Mouse (Mus musculus) hindbrain, embryonic 10.5 days (tissue): Measurements from ENCODE around the gene Alkbh1. TPM values are rescaled to one million over a fixed set of nuclear protein-coding genes. Genes with fewer than 3 reads are reported as not detected.
A peak's percentile ranks its signal among the peaks of the same experiment; 100 is the strongest.
"Not testable (repeated sequence)": the region's sequence is repeated elsewhere in the genome, so short reads cannot be mapped to it uniquely, and the experiment has no call there.

Source experiments
- DNase-seq: peaks from one replicate; pipeline ENCODE4 v3.0.0-alpha.2; 2017; ENCODE audit warnings: low spot score
- H3K27ac ChIP-seq: fragments of 300-500 bp; sonication (generic); 2 replicates; pipeline ENCODE4 v1.5.1; 2016; ENCODE audit warnings: mild to moderate bottlenecking, moderate library complexity
- H3K27me3 ChIP-seq: fragments of 300-500 bp; sonication (generic); 2 replicates; pipeline ENCODE4 v1.6.1; 2016; ENCODE audit warnings: mild to moderate bottlenecking; ENCODE audit not compliant: poor library complexity, insufficient read depth, severe bottlenecking
- H3K36me3 ChIP-seq: fragments of 300-500 bp; sonication (generic); 2 replicates; pipeline ENCODE4 v1.6.1; 2016; ENCODE audit warnings: mild to moderate bottlenecking, moderate library complexity
- H3K4me1 ChIP-seq: fragments of 300-500 bp; sonication (generic); replicated peaks from 2 replicates; pipeline ENCODE4 v1.6.1; 2016; ENCODE audit warnings: mild to moderate bottlenecking
- H3K4me3 ChIP-seq: fragments of 300-500 bp; sonication (generic); 2 replicates; pipeline ENCODE4 v1.5.1; 2016; ENCODE audit warnings: mild to moderate bottlenecking, moderate library complexity
- H3K9me3 ChIP-seq: fragments of 300-500 bp; sonication (generic); 2 replicates; pipeline ENCODE4 v1.6.1; 2016; ENCODE audit warnings: mild to moderate bottlenecking, moderate library complexity
- WGBS: fragments of 180-500 bp; shearing (Covaris S2); methylation state at CpG from one replicate; pipeline ENCODE4 v1.1.7; 2016; 5-methylcytosine and 5-hydroxymethylcytosine counted together
- polyA plus RNA-seq: library from polyadenylated mRNA; unstranded; fragments of >200 nt; fragmentation: Nextera tagmentation; extraction: Ambion mirVana; gene quantifications from 2 replicates; pipeline ENCODE4 v1.2.1, GENCODE M21; 2016

The Alkbh1 gene
- polyA plus RNA-seq: 47.6 and 61.6 TPM in 2 replicates

- Histone ChIP-seq H3K9me3 (no peaks in the 10 kb centered on the region), H3K27me3 (no peaks in the 10 kb centered on the region), H3K36me3 (peaks cover 60% of the 10 kb centered on the region), H3K4me3 (peak within 1 kb of the TSS; percentile 98), H3K27ac (peak within 1 kb of the TSS; percentile 98), H3K4me1 (peaks cover 22% of the 10 kb centered on the region)
- under 1% methylated on average over 28 of the region's 28 CpGs for WGBS
- peak; percentile 93 for DNase-seq
Measured at GRCm38 (mm10) chr12:87443700-87444122, at the start of gene Alkbh1, which contains the start of gene Slirp. Gene Alkbh1, minus strand, starts transcription at chr12:87444017. Gene Slirp, plus strand, starts transcription at chr12:87443896.

- not testable (repeated sequence) for DNase-seq, H3K9me3 ChIP-seq, H3K27ac ChIP-seq, H3K4me3 ChIP-seq, H3K4me1 ChIP-seq, H3K27me3 ChIP-seq, H3K36me3 ChIP-seq
- 76% methylated on average over 2 of the region's 2 CpGs for WGBS
Measured at GRCm38 (mm10) chr12:87488683-87489082, 44.9 kb upstream of the Alkbh1 start.

GRCm38 (mm10) chr12:87482482-87482881 lies 38.7 kb upstream of the Alkbh1 start:
- H3K9me3 ChIP-seq: not testable (repeated sequence)

GRCm38 (mm10) chr12:87474756-87475155 lies 30.9 kb upstream of the Alkbh1 start:
- DNase-seq: no peak
- Histone ChIP-seq H3K4me1 (peaks cover 14% of the 10 kb centered on the region), H3K9me3 (no peaks in the 10 kb centered on the region), H3K36me3 (no peaks in the 10 kb centered on the region; the same call in 1 of the 2 replicates), H3K4me3 (no peak overlapping the region), H3K27ac (no peak overlapping the region), H3K27me3 (no peaks in the 10 kb centered on the region)
- 87% methylated on average over 3 of the region's 3 CpGs for WGBS

More at GRCm38 (mm10) chr12:87482482-87482881, 38.7 kb upstream of the Alkbh1 start:
- 86% methylated on average over 5 of the region's 5 CpGs for WGBS
- H3K27me3 ChIP-seq, H3K4me3 ChIP-seq, DNase-seq, H3K27ac ChIP-seq, H3K4me1 ChIP-seq, H3K36me3 ChIP-seq: not testable (repeated sequence)

GRCm38 (mm10) chr12:87471964-87472786 lies 28.4 kb upstream of the Alkbh1 start, which contains the start of gene Snw1:
Gene Snw1, minus strand, starts transcription at chr12:87472274.
- peak; percentile 94 for DNase-seq
- 3% methylated on average over 45 of the region's 45 CpGs for WGBS
- peak within 1 kb of the TSS; percentile 80 for H3K4me3 ChIP-seq
- H3K27me3 ChIP-seq: no peaks in the 10 kb centered on the region
- peaks cover 18% of the 10 kb centered on the region for H3K36me3 ChIP-seq
- H3K27ac ChIP-seq: peak within 1 kb of the TSS; percentile 95
- peaks cover 14% of the 10 kb centered on the region for H3K4me1 ChIP-seq
- H3K9me3 ChIP-seq: no peaks in the 10 kb centered on the region

GRCm38 (mm10) chr12:87471421-87471963 lies 27.7 kb upstream of the Alkbh1 start:
- no peak for DNase-seq
- H3K4me1 ChIP-seq: peaks cover 14% of the 10 kb centered on the region
- H3K36me3 ChIP-seq: peaks cover 25% of the 10 kb centered on the region
- H3K27me3 ChIP-seq: no peaks in the 10 kb centered on the region
- H3K9me3 ChIP-seq: no peaks in the 10 kb centered on the region
- WGBS: under 1% methylated on average over 19 of the region's 19 CpGs
- peak overlapping the region; percentile 95 for H3K27ac ChIP-seq
- peak overlapping the region; percentile 80 for H3K4me3 ChIP-seq

GRCm38 (mm10) chr12:87470263-87471136 lies 26.7 kb upstream of the Alkbh1 start:
- Histone ChIP-seq H3K36me3 (peaks cover 33% of the 10 kb centered on the region), H3K4me1 (peaks cover 14% of the 10 kb centered on the region), H3K27me3 (no peaks in the 10 kb centered on the region), H3K27ac (peak overlapping the region; percentile 95; the same call in 1 of the 2 replicates), H3K4me3 (peak overlapping the region; percentile 80), H3K9me3 (no peaks in the 10 kb centered on the region)
- 81% methylated on average over 7 of the region's 7 CpGs for WGBS
- no peak for DNase-seq

- no peak overlapping the region for H3K4me3 ChIP-seq
- H3K36me3 ChIP-seq: peaks cover 90% of the 10 kb centered on the region
- no peaks in the 10 kb centered on the region for H3K4me1 ChIP-seq
- H3K27me3 ChIP-seq: no peaks in the 10 kb centered on the region
- WGBS: 91% methylated on average over 6 of the region's 6 CpGs
- H3K27ac ChIP-seq: no peak overlapping the region
- no peak for DNase-seq
- no peaks in the 10 kb centered on the region for H3K9me3 ChIP-seq
Measured at GRCm38 (mm10) chr12:87464678-87465297, 21.0 kb upstream of the Alkbh1 start.

- 94% methylated on average over 9 of the region's 9 CpGs for WGBS
- no peak overlapping the region for H3K27ac ChIP-seq
- H3K27me3 ChIP-seq: no peaks in the 10 kb centered on the region
- peaks cover 87% of the 10 kb centered on the region for H3K36me3 ChIP-seq
- no peaks in the 10 kb centered on the region for H3K9me3 ChIP-seq
- no peak for DNase-seq
- peaks cover 8% of the 10 kb centered on the region for H3K4me1 ChIP-seq
- no peak overlapping the region for H3K4me3 ChIP-seq
Measured at GRCm38 (mm10) chr12:87449456-87449855, 5.6 kb upstream of the Alkbh1 start.

- DNase-seq: no peak
- Histone ChIP-seq H3K4me1 (peaks cover 22% of the 10 kb centered on the region), H3K9me3 (no peaks in the 10 kb centered on the region), H3K27me3 (no peaks in the 10 kb centered on the region), H3K36me3 (peaks cover 60% of the 10 kb centered on the region), H3K4me3 (peak overlapping the region; percentile 98), H3K27ac (peak overlapping the region; percentile 98)
- WGBS: 5% methylated on average over 16 of the region's 16 CpGs
Measured at GRCm38 (mm10) chr12:87444211-87444610, 394 bp upstream of the Alkbh1 start.

- Histone ChIP-seq H3K4me1 (peaks cover 22% of the 10 kb centered on the region), H3K27me3 (no peaks in the 10 kb centered on the region), H3K4me3 (peak overlapping the region; percentile 98), H3K36me3 (peaks cover 60% of the 10 kb centered on the region), H3K27ac (peak overlapping the region; percentile 98), H3K9me3 (no peaks in the 10 kb centered on the region)
- no peak for DNase-seq
- under 1% methylated on average over 33 of the region's 33 CpGs for WGBS
Measured at GRCm38 (mm10) chr12:87443115-87443699, 610 bp downstream of the Alkbh1 start.
